ENCODE assay signal across 10 mouse cellular contexts in genomic region chr7:142082179-142082578, GRCm38 (mm10). TPM values are rescaled to one million over a fixed set of nuclear protein-coding genes. Genes with fewer than 3 reads are reported as not detected.
A peak's percentile ranks its signal among the peaks of the same experiment; 100 is the strongest.
DNase-seq lines count a peak whose midpoint lies in the region; ATAC-seq and TF ChIP-seq lines count a peak whose summit lies in the region.
"Had no signal": no experiment of that assay in that cellular context is flagged by ENCODE, and none has a peak within 500 bp of the region (broad histone marks: within the 10 kb centered on the region; RNA-seq: fewer than 3 reads in every experiment).

No protein-coding gene starts in this region.

- peaks cover 5% of the 10 kb centered on the region; the same call in 1 of the 2 replicates for H3K36me3 ChIP-seq in lung, embryonic 14.5 days (ENCODE audit: insufficient read depth)
- H3K36me3 ChIP-seq in intestine, embryonic 16.5 days (ENCODE audit: control insufficient read depth, insufficient read depth, low read length), result peaks cover 3% of the 10 kb centered on the region; the same call in 1 of the 2 replicates
- H3K36me3 ChIP-seq in neural tube, embryonic 15.5 days, result peaks cover 77% of the 10 kb centered on the region

- peak; percentile 33 for DNase-seq in cerebellum, adult 9-11 months
- DNase-seq in cerebellum, adult 11 months, result no peak
- no peak for DNase-seq in lung, embryonic 14.5 days
- no peak for DNase-seq in lung, adult 18-20 months
- DNase-seq in urinary bladder, postnatal 36 days (ENCODE audit: low spot score in 2 of 2), result no peak
- DNase-seq in ovary, postnatal 10 days (ENCODE audit: low spot score), result no peak

- TF ChIP-seq CTCF in lung, embryonic 14.5 days (IDR thresholded peaks at IDR 0.05; ENCODE audit: low read depth), result no peak

- peaks cover 44% of the 10 kb centered on the region for H3K27me3 ChIP-seq in lung, embryonic 14.5 days (ENCODE audit: insufficient read depth, low read length)
- H3K27me3 ChIP-seq in intestine, embryonic 16.5 days (replicated peaks; ENCODE audit: control insufficient read depth, insufficient read depth, low read length), result peaks cover 20% of the 10 kb centered on the region
- 0 out of 2 replicates have a peak, but pooled peaks cover 6% of the 10 kb centered on the region for H3K27me3 ChIP-seq in neural tube, embryonic 15.5 days (replicated peaks)

- peak overlapping the region; percentile 13; the same call in 1 of the 2 replicates for H3K9ac ChIP-seq in lung, embryonic 14.5 days
- 0 out of 2 replicates have a peak overlapping the region, but pooled peaks have one; percentile 43 for H3K9ac ChIP-seq in intestine, embryonic 16.5 days (ENCODE audit: low read depth, low read length)
- no peak overlapping the region for H3K9ac ChIP-seq in neural tube, embryonic 15.5 days (replicated peaks)

- H3K9me3 ChIP-seq in lung, embryonic 14.5 days (ENCODE audit: low read depth, low read length), result no peaks in the 10 kb centered on the region
- no peaks in the 10 kb centered on the region for H3K9me3 ChIP-seq in intestine, embryonic 16.5 days (ENCODE audit: control insufficient read depth, low read length)
- no peaks in the 10 kb centered on the region for H3K9me3 ChIP-seq in neural tube, embryonic 15.5 days (replicated peaks)

- no peak for ATAC-seq in lung, embryonic 14.5 days (ENCODE audit: insufficient read depth)
- no peak for ATAC-seq in intestine, embryonic 16.5 days
- ATAC-seq in neural tube, embryonic 15.5 days (ENCODE audit: low FRiP score), result no peak

- peak overlapping the region; percentile 55 for H3K4me2 ChIP-seq in lung, embryonic 14.5 days
- no peak overlapping the region for H3K4me2 ChIP-seq in intestine, embryonic 16.5 days (ENCODE audit: low read depth, low read length)
- H3K4me2 ChIP-seq in neural tube, embryonic 15.5 days, result peak overlapping the region; percentile 26; the same call in 1 of the 2 replicates

- WGBS in lung, embryonic 14.5 days, result 5% methylated on average over 38 of the region's 38 CpGs
- 27% methylated on average over 38 of the region's 38 CpGs for WGBS in intestine, embryonic 16.5 days
- WGBS in neural tube, embryonic 15.5 days, result 12% methylated on average over 38 of the region's 38 CpGs

- H3K4me1 ChIP-seq in lung, embryonic 14.5 days (ENCODE audit: insufficient read depth), result peaks cover 11% of the 10 kb centered on the region
- H3K4me1 ChIP-seq in intestine, embryonic 16.5 days (ENCODE audit: control insufficient read depth, insufficient read depth, low read length), result peaks cover 14% of the 10 kb centered on the region
- peaks cover 30% of the 10 kb centered on the region for H3K4me1 ChIP-seq in neural tube, embryonic 15.5 days

- H3K4me3 ChIP-seq in lung, embryonic 14.5 days (ENCODE audit: low read depth, low read length), result peak overlapping the region; percentile 24
- H3K4me3 ChIP-seq in intestine, embryonic 16.5 days (ENCODE audit: low read length), result no peak overlapping the region
- no peak overlapping the region for H3K4me3 ChIP-seq in neural tube, embryonic 15.5 days (replicated peaks)

- H3K27ac ChIP-seq in lung, embryonic 14.5 days (ENCODE audit: low read depth), result no peak overlapping the region
- no peak overlapping the region for H3K27ac ChIP-seq in intestine, embryonic 16.5 days (ENCODE audit: low read length)
- H3K27ac ChIP-seq in neural tube, embryonic 15.5 days (replicated peaks), result no peak overlapping the region

RNA-seq across cellular contexts. Expression of gene Dusp8, which starts 13.5 kb away (rescaled TPM):
- 1.8 and 1.9 TPM in 2 replicates for polyA plus RNA-seq in lung, embryonic 14.5 days (2014; fragmentation: Nextera tagmentation; extraction: Ambion mirVana)
- polyA plus RNA-seq in intestine, embryonic 16.5 days (2015; fragmentation: Nextera tagmentation; extraction: Ambion mirVana), result 4.8 and 5.6 TPM in 2 replicates
- 110 and 132 TPM in 2 replicates for polyA plus RNA-seq in neural tube, embryonic 15.5 days (2015; fragmentation: Nextera tagmentation; extraction: Ambion mirVana)

RNA-seq across cellular contexts. Expression of gene Mob2, which starts 21.3 kb away (rescaled TPM):
- polyA plus RNA-seq in lung, embryonic 14.5 days (2014; fragmentation: Nextera tagmentation; extraction: Ambion mirVana), result 76.2 and 78.4 TPM in 2 replicates
- 57.8 and 64.4 TPM in 2 replicates for polyA plus RNA-seq in intestine, embryonic 16.5 days (2015; fragmentation: Nextera tagmentation; extraction: Ambion mirVana)
- 51.2 and 55.6 TPM in 2 replicates for polyA plus RNA-seq in neural tube, embryonic 15.5 days (2015; fragmentation: Nextera tagmentation; extraction: Ambion mirVana)

RNA-seq across cellular contexts. Expression of gene Gm45618, which starts 38.4 kb away (rescaled TPM):
- not detected in 2 replicates for polyA plus RNA-seq in lung, embryonic 14.5 days (2014; fragmentation: Nextera tagmentation; extraction: Ambion mirVana)
- polyA plus RNA-seq in intestine, embryonic 16.5 days (2015; fragmentation: Nextera tagmentation; extraction: Ambion mirVana), result not detected in 2 replicates
- 0.40 and 0.50 TPM in 2 replicates for polyA plus RNA-seq in neural tube, embryonic 15.5 days (2015; fragmentation: Nextera tagmentation; extraction: Ambion mirVana)
- polyA plus RNA-seq: frontal cortex, adult 2 months; small intestine, adult 2 months had no signal

RNA-seq across cellular contexts. Expression of gene Gm39115, which starts 53.7 kb away (rescaled TPM):
- not detected in 2 replicates for polyA plus RNA-seq in lung, embryonic 14.5 days (2014; fragmentation: Nextera tagmentation; extraction: Ambion mirVana)
- not detected in 2 replicates for polyA plus RNA-seq in intestine, embryonic 16.5 days (2015; fragmentation: Nextera tagmentation; extraction: Ambion mirVana)
- not detected in 2 replicates for polyA plus RNA-seq in neural tube, embryonic 15.5 days (2015; fragmentation: Nextera tagmentation; extraction: Ambion mirVana)
- polyA plus RNA-seq: frontal cortex, adult 2 months; small intestine, adult 2 months had no signal

Comparison
In these comparisons a context has a peak if more than half of its experiments do, and no peak if none do; other contexts are left out.
1. RNA of gene Dusp8, which starts 13.5 kb away (polyA plus RNA-seq): 110 to 132 TPM in neural tube, embryonic 15.5 days; 4.8 to 5.6 TPM in intestine, embryonic 16.5 days and 1.8 to 1.9 TPM in lung, embryonic 14.5 days; every median in the first group is over 10 times any median in the second.